In genomic region chr9:109877666-109878065, GRCm38 (mm10) we compare ENCODE assay signal across 9 mouse cellular contexts. TPM values are rescaled to one million over a fixed set of nuclear protein-coding genes. Genes with fewer than 3 reads are reported as not detected.
A peak's percentile ranks its signal among the peaks of the same experiment; 100 is the strongest.
DNase-seq lines count a peak whose midpoint lies in the region; ATAC-seq and TF ChIP-seq lines count a peak whose summit lies in the region.
"Had no signal": no experiment of that assay in that cellular context is flagged by ENCODE, and none has a peak within 500 bp of the region (broad histone marks: within the 10 kb centered on the region; RNA-seq: fewer than 3 reads in every experiment).

No protein-coding gene starts in this region.

- H3K9me3 ChIP-seq in heart, embryonic 13.5 days, result no peaks in the 10 kb centered on the region
- no peaks in the 10 kb centered on the region for H3K9me3 ChIP-seq in hindbrain, embryonic 14.5 days (ENCODE audit: control insufficient read depth, low read length)
- no peaks in the 10 kb centered on the region for H3K9me3 ChIP-seq in midbrain, embryonic 13.5 days

- peak overlapping the region; percentile 82 for H3K4me2 ChIP-seq in heart, embryonic 13.5 days
- H3K4me2 ChIP-seq in hindbrain, embryonic 14.5 days (replicated peaks), result peak overlapping the region; percentile 73
- peak overlapping the region; percentile 90 for H3K4me2 ChIP-seq in midbrain, embryonic 13.5 days (replicated peaks)

- peaks cover 20% of the 10 kb centered on the region for H3K4me1 ChIP-seq in heart, embryonic 13.5 days
- H3K4me1 ChIP-seq in hindbrain, embryonic 14.5 days (replicated peaks; ENCODE audit: control insufficient read depth, insufficient read depth, low read length), result peaks cover 17% of the 10 kb centered on the region; the same call in 1 of the 2 replicates
- peaks cover 18% of the 10 kb centered on the region for H3K4me1 ChIP-seq in midbrain, embryonic 13.5 days (replicated peaks)
- H3K4me1 ChIP-seq in cerebellum, adult 2 months (ENCODE audit: control insufficient read depth, insufficient read depth, low read length), result peaks cover 5% of the 10 kb centered on the region; the same call in 1 of the 2 replicates

- no peak for ATAC-seq in heart, embryonic 13.5 days (ENCODE audit: extremely low read depth, insufficient number of reproducible peaks, low FRiP score, low TSS enrichment)
- no peak for ATAC-seq in hindbrain, embryonic 14.5 days (ENCODE audit: low FRiP score)
- no peak for ATAC-seq in midbrain, embryonic 13.5 days

- H3K27me3 ChIP-seq in heart, embryonic 13.5 days (replicated peaks), result no peaks in the 10 kb centered on the region
- no peaks in the 10 kb centered on the region for H3K27me3 ChIP-seq in hindbrain, embryonic 14.5 days (ENCODE audit: control insufficient read depth, insufficient read depth, low read length)
- H3K27me3 ChIP-seq in midbrain, embryonic 13.5 days, result no peaks in the 10 kb centered on the region
- H3K27me3 ChIP-seq in cerebellum, adult 2 months (ENCODE audit: control insufficient read depth, insufficient read depth, low read length), result no peaks in the 10 kb centered on the region

- DNase-seq in heart, postnatal 14 days, result no peak
- DNase-seq in R1 (ENCODE audit: low read depth, low spot score), result peak; percentile 62
- DNase-seq in hindbrain, embryonic 14.5 days (ENCODE audit: low spot score), result no peak
- no peak for DNase-seq in adrenal gland, adult (ENCODE audit: inconsistent age in 2 of 2, low spot score in 1 of 2)
- DNase-seq in cerebellum, adult 2 months, result no peak
- DNase-seq in kidney, adult 11 months, result no peak
- DNase-seq: lung, adult 18-20 months had no signal

- no peak for TF ChIP-seq POLR2A in cerebellum, adult 2 months (IDR thresholded peaks at IDR 0.05; ENCODE audit: borderline replicate concordance, insufficient read depth, low read length)

- H3K9ac ChIP-seq in heart, embryonic 13.5 days, result no peak overlapping the region
- H3K9ac ChIP-seq in hindbrain, embryonic 14.5 days, result no peak overlapping the region
- peak overlapping the region; percentile 92; the same call in 1 of the 2 replicates for H3K9ac ChIP-seq in midbrain, embryonic 13.5 days (replicated peaks)

- WGBS in heart, embryonic 13.5 days, result 81% methylated on average over 5 of the region's 5 CpGs
- 83% methylated on average over 5 of the region's 5 CpGs for WGBS in hindbrain, embryonic 14.5 days
- WGBS in midbrain, embryonic 13.5 days, result 80% methylated on average over 5 of the region's 5 CpGs
- WGBS in cerebellum, adult 2 months, result 92% methylated on average over 5 of the region's 5 CpGs

- intact Hi-C loops in heart, postnatal 14 days (cut with DNase I), result no loop called here

- H3K27ac ChIP-seq in heart, embryonic 13.5 days (replicated peaks), result no peak overlapping the region
- H3K27ac ChIP-seq in hindbrain, embryonic 14.5 days, result no peak overlapping the region
- H3K27ac ChIP-seq in midbrain, embryonic 13.5 days, result no peak overlapping the region
- no peak overlapping the region for H3K27ac ChIP-seq in cerebellum, adult 2 months (ENCODE audit: insufficient read depth, low read length)

- no peak for TF ChIP-seq CTCF in cerebellum, adult 2 months (IDR thresholded peaks at IDR 0.05; ENCODE audit: borderline replicate concordance, insufficient read depth, low read depth, low read length)

- peaks cover 54% of the 10 kb centered on the region for H3K36me3 ChIP-seq in heart, embryonic 13.5 days
- H3K36me3 ChIP-seq in hindbrain, embryonic 14.5 days (replicated peaks; ENCODE audit: control insufficient read depth, insufficient read depth), result peaks cover 38% of the 10 kb centered on the region
- H3K36me3 ChIP-seq in midbrain, embryonic 13.5 days, result peaks cover 46% of the 10 kb centered on the region

- peak overlapping the region; percentile 99 for H3K4me3 ChIP-seq in heart, embryonic 13.5 days
- H3K4me3 ChIP-seq in hindbrain, embryonic 14.5 days (replicated peaks; ENCODE audit: low read length), result peak overlapping the region; percentile 78; the same call in 1 of the 2 replicates
- peak overlapping the region; percentile 96 for H3K4me3 ChIP-seq in midbrain, embryonic 13.5 days (replicated peaks)
- H3K4me3 ChIP-seq in cerebellum, adult 2 months (replicated peaks; ENCODE audit: insufficient read depth, low read depth, low read length), result no peak overlapping the region

RNA-seq across cellular contexts. Expression of gene Cdc25a, which starts 2.3 kb away (rescaled TPM):
- polyA plus RNA-seq in heart, embryonic 13.5 days (2015; fragmentation: Nextera tagmentation; extraction: Ambion mirVana), result 17.8 and 19.5 TPM in 2 replicates
- total RNA-seq in heart, postnatal 14 days (2021), result 1 to 10 TPM; 5.7 to 6.1 TPM
- 12.4 and 12.5 TPM in 2 replicates for polyA plus RNA-seq in hindbrain, embryonic 14.5 days (2014; fragmentation: Nextera tagmentation; extraction: Ambion mirVana)
- 20.2 and 23.1 TPM in 2 replicates for polyA plus RNA-seq in midbrain, embryonic 13.5 days (2015; fragmentation: Nextera tagmentation; extraction: Ambion mirVana)
- polyA plus RNA-seq in cerebellum, adult 2 months (2012; rRNA removed), result 9.2 and 9.6 TPM in 2 replicates

RNA-seq across cellular contexts. Expression of gene Camp, which starts 28.2 kb away (rescaled TPM):
- 0.74 and 1.5 TPM in 2 replicates for polyA plus RNA-seq in heart, embryonic 13.5 days (2015; fragmentation: Nextera tagmentation; extraction: Ambion mirVana)
- under 1 TPM in 1 of 2 experiments, not detected in 1; 0.61 TPM for total RNA-seq in heart, postnatal 14 days (2021)
- 0.97 and 1.3 TPM in 2 replicates for polyA plus RNA-seq in hindbrain, embryonic 14.5 days (2014; fragmentation: Nextera tagmentation; extraction: Ambion mirVana)
- polyA plus RNA-seq in midbrain, embryonic 13.5 days (2015; fragmentation: Nextera tagmentation; extraction: Ambion mirVana), result 0.22 and 0.55 TPM in 2 replicates
- polyA plus RNA-seq in cerebellum, adult 2 months (2012; rRNA removed), result 0.78 and 1.5 TPM in 2 replicates

RNA-seq across cellular contexts. Expression of gene Nme6, which starts 45.1 kb away (rescaled TPM):
- polyA plus RNA-seq in heart, embryonic 13.5 days (2015; fragmentation: Nextera tagmentation; extraction: Ambion mirVana), result 59.9 and 61.4 TPM in 2 replicates
- total RNA-seq in heart, postnatal 14 days (2021), result 10 to 100 TPM; 16.0 to 16.4 TPM
- polyA plus RNA-seq in hindbrain, embryonic 14.5 days (2014; fragmentation: Nextera tagmentation; extraction: Ambion mirVana), result 64.2 and 64.3 TPM in 2 replicates
- 69.7 and 71.3 TPM in 2 replicates for polyA plus RNA-seq in midbrain, embryonic 13.5 days (2015; fragmentation: Nextera tagmentation; extraction: Ambion mirVana)
- polyA plus RNA-seq in cerebellum, adult 2 months (2012; rRNA removed), result 20.7 and 21.4 TPM in 2 replicates

RNA-seq across cellular contexts. Expression of gene Map4, which starts 53.6 kb away (rescaled TPM):
- polyA plus RNA-seq in heart, embryonic 13.5 days (2015; fragmentation: Nextera tagmentation; extraction: Ambion mirVana), result 77.3 and 82.0 TPM in 2 replicates
- 100 to 1,000 TPM; 252 to 276 TPM for total RNA-seq in heart, postnatal 14 days (2021)
- 189 and 216 TPM in 2 replicates for polyA plus RNA-seq in hindbrain, embryonic 14.5 days (2014; fragmentation: Nextera tagmentation; extraction: Ambion mirVana)
- polyA plus RNA-seq in midbrain, embryonic 13.5 days (2015; fragmentation: Nextera tagmentation; extraction: Ambion mirVana), result 127 and 129 TPM in 2 replicates
- 559 and 576 TPM in 2 replicates for polyA plus RNA-seq in cerebellum, adult 2 months (2012; rRNA removed)
